Mouse (Mus musculus) heart, embryonic 15.5 days (tissue): Measurements from ENCODE around the gene Nat8. TPM values are rescaled to one million over a fixed set of nuclear protein-coding genes. Genes with fewer than 3 reads are reported as not detected.
"Not testable (repeated sequence)": the region's sequence is repeated elsewhere in the genome, so short reads cannot be mapped to it uniquely, and the experiment has no call there.

Source experiments
- ATAC-seq: fragments of 200-750 bp; cut with Nextera tagmentation; replicated peaks from 2 replicates; pipeline ENCODE4 v1.8.0; 2017; ENCODE audit warnings: low read depth, moderate TSS enrichment; ENCODE audit not compliant: insufficient number of reproducible peaks, insufficient read depth, low FRiP score
- H3K27ac ChIP-seq: fragments of 300-500 bp; sonication (generic); 2 replicates; pipeline ENCODE4 v1.5.1; 2015; ENCODE audit warnings: mild to moderate bottlenecking, inconsistent platforms
- H3K27me3 ChIP-seq: fragments of 300-500 bp; sonication (generic); 2 replicates; pipeline ENCODE4 v1.6.1; 2015; ENCODE audit warnings: inconsistent platforms
- H3K36me3 ChIP-seq: fragments of 300-500 bp; sonication (generic); 2 replicates; pipeline ENCODE4 v1.6.1; 2015; ENCODE audit warnings: mild to moderate bottlenecking, inconsistent platforms
- H3K4me1 ChIP-seq: fragments of 300-500 bp; sonication (generic); replicated peaks from 2 replicates; pipeline ENCODE4 v1.6.1; 2015; ENCODE audit warnings: inconsistent platforms
- H3K4me2 ChIP-seq: fragments of 300-500 bp; sonication (generic); 2 replicates; pipeline ENCODE4 v1.6.1; 2015; ENCODE audit warnings: inconsistent platforms, mild to moderate bottlenecking, moderate library complexity
- H3K4me3 ChIP-seq: fragments of 300-500 bp; sonication (generic); 2 replicates; pipeline ENCODE4 v1.5.1; 2015; ENCODE audit warnings: mild to moderate bottlenecking, inconsistent platforms
- H3K9ac ChIP-seq: fragments of 300-500 bp; sonication (generic); 2 replicates; pipeline ENCODE4 v1.6.1; 2015; ENCODE audit warnings: mild to moderate bottlenecking, inconsistent platforms
- H3K9me3 ChIP-seq: fragments of 300-500 bp; sonication (generic); replicated peaks from 2 replicates; pipeline ENCODE4 v1.6.1; 2016; ENCODE audit warnings: inconsistent platforms
- WGBS: fragments of 180-500 bp; shearing (Covaris S2); methylation state at CpG from one replicate; pipeline ENCODE4 v1.1.7; 2015; ENCODE audit warnings: mixed read lengths; 5-methylcytosine and 5-hydroxymethylcytosine counted together
- microRNA-seq: library from miRNA; unstranded; fragments of <30 nt; microRNA quantifications from one replicate; pipeline ENCODE4, GENCODE M21; 2016
- polyA plus RNA-seq: library from polyadenylated mRNA; unstranded; fragments of >200 nt; fragmentation: Nextera tagmentation; extraction: Ambion mirVana; gene quantifications from 2 replicates; pipeline ENCODE4 v1.2.1, GENCODE M21; 2015

The Nat8 gene
- polyA plus RNA-seq, 1 experiment from 2014 or later, result not detected

- WGBS, result 56% methylated on average over 5 of the region's 5 CpGs
- not testable (repeated sequence) for H3K9ac ChIP-seq
Observed at GRCm38 (mm10) chr6:85803180-85803579, 28.7 kb downstream of the Nat8 start.

More at GRCm38 (mm10) chr6:85803180-85803579, 28.7 kb downstream of the Nat8 start:
- H3K9me3 ChIP-seq, H3K4me3 ChIP-seq, H3K36me3 ChIP-seq, H3K27ac ChIP-seq, H3K4me2 ChIP-seq, ATAC-seq, H3K4me1 ChIP-seq, H3K27me3 ChIP-seq: not testable (repeated sequence)

Small RNA genes within 50 kb of the gene (microRNA-seq; reads per million reads assigned to microRNA genes)
- not detected for gene Mir6375

Other genes starting within 250 kb of the Nat8 start
- 1.9 and 2.4 TPM in 2 replicates for gene Alms1, start 244.6 kb downstream of the Nat8 start, polyA plus RNA-seq
- not detected in 2 replicates for gene Nat8f7, start 118.9 kb downstream of the Nat8 start, polyA plus RNA-seq
- not detected in 2 replicates for gene Nat8f3, start 66.3 kb downstream of the Nat8 start, polyA plus RNA-seq
- not detected in 2 replicates for gene Nat8f6, start 11.1 kb downstream of the Nat8 start, polyA plus RNA-seq
- gene Nat8f5, start 11.1 kb downstream of the Nat8 start, polyA plus RNA-seq, result not detected in 2 replicates
- gene Nat8f2, start 37.1 kb upstream of the Nat8 start, polyA plus RNA-seq, result not detected in 2 replicates
- 2.0 TPM in 2 replicates for gene Nat8f4, start 72.8 kb upstream of the Nat8 start, polyA plus RNA-seq
- gene Tprkb, start 79.8 kb upstream of the Nat8 start, polyA plus RNA-seq, result 20.7 and 23.3 TPM in 2 replicates
- gene Nat8f1, start 83.6 kb upstream of the Nat8 start, polyA plus RNA-seq, result 4.0 and 6.2 TPM in 2 replicates
- gene Dusp11, start 129.6 kb upstream of the Nat8 start, polyA plus RNA-seq, result 36.9 and 37.6 TPM in 2 replicates
- gene Figla, start 184.1 kb upstream of the Nat8 start, polyA plus RNA-seq, result not detected in 2 replicates
- gene Add2, start 196.6 kb upstream of the Nat8 start, polyA plus RNA-seq, result 1.6 and 5.0 TPM in 2 replicates